Mouse (Mus musculus): Measurements from ENCODE around the gene Fam240a. TPM values are rescaled to one million over a fixed set of nuclear protein-coding genes. Genes with fewer than 3 reads are reported as not detected.

Fam240a gene
- polyA plus RNA-seq, 2 experiments from 2014 or later: 0.69 TPM; not detected in 1

Other genes starting within 250 kb of the Fam240a start
- not detected for gene Myl3, start 175.0 kb downstream of the Fam240a start, polyA plus RNA-seq (2017; shearing (Covaris generic))
- not detected for gene Pth1r, start 169.7 kb downstream of the Fam240a start, polyA plus RNA-seq (2017; shearing (Covaris generic))
- not detected for gene Prss42, start 118.7 kb downstream of the Fam240a start, polyA plus RNA-seq (2017; shearing (Covaris generic))
- not detected for gene Prss44, start 102.9 kb downstream of the Fam240a start, polyA plus RNA-seq (2017; shearing (Covaris generic))
- not detected for gene Prss43, start 90.2 kb downstream of the Fam240a start, polyA plus RNA-seq (2017; shearing (Covaris generic))
- not detected for gene Prss45, start 82.3 kb downstream of the Fam240a start, polyA plus RNA-seq (2017; shearing (Covaris generic))
- not detected for gene Prss46, start 72.4 kb downstream of the Fam240a start, polyA plus RNA-seq (2017; shearing (Covaris generic))
- not detected for gene Prss50, start 58.9 kb downstream of the Fam240a start, polyA plus RNA-seq (2017; shearing (Covaris generic))
- 10 to 100 TPM; 17.4 to 29.4 TPM for gene Als2cl, start 37.0 kb downstream of the Fam240a start, polyA plus RNA-seq (2017; shearing (Covaris generic))
- gene Tmie, start 36.7 kb downstream of the Fam240a start, polyA plus RNA-seq (2017; shearing (Covaris generic)): 1 to 10 TPM; 2.5 to 3.5 TPM
- 1 to 10 TPM in 1 of 2 experiments, under 1 TPM in 1; 0.22 to 1.2 TPM for gene Tdgf1, start 29.3 kb upstream of the Fam240a start, polyA plus RNA-seq (2017; shearing (Covaris generic))
- under 1 TPM in 1 of 2 experiments, not detected in 1; 0.12 TPM for gene Lrrc2, start 34.7 kb upstream of the Fam240a start, polyA plus RNA-seq (2017; shearing (Covaris generic))
- not detected for gene Rtp3, start 73.7 kb upstream of the Fam240a start, polyA plus RNA-seq (2017; shearing (Covaris generic))
- gene Ltf, start 102.4 kb upstream of the Fam240a start, polyA plus RNA-seq (2017; shearing (Covaris generic)): under 1 TPM in 1 of 2 experiments, not detected in 1; 0.76 TPM
- 10 to 100 TPM; 25.6 to 26.3 TPM for gene Ccrl2, start 140.7 kb upstream of the Fam240a start, polyA plus RNA-seq (2017; shearing (Covaris generic))
- 1 to 10 TPM; 8.2 to 9.6 TPM for gene Lrrfip2, start 200.7 kb upstream of the Fam240a start, polyA plus RNA-seq (2017; shearing (Covaris generic))